Mouse (Mus musculus): ENCODE data around the gene Gpr18.
A peak's percentile ranks its signal among the peaks of the same experiment; 100 is the strongest.

The Gpr18 gene

GRCm38 (mm10) chr14:121915621-121916020, at the start of gene Gpr18:
Gene Gpr18, minus strand, starts transcription at chr14:121915781.
- no peak for DNase-seq (ENCODE audit: low spot score)

- no peak for DNase-seq (ENCODE audit: low spot score)
These were observed 49.4 kb upstream of the Gpr18 start, which contains the start of gene Gpr183 for GRCm38 (mm10) chr14:121964990-121965389. Gene Gpr183, minus strand, starts transcription at chr14:121965195.

DNA sequence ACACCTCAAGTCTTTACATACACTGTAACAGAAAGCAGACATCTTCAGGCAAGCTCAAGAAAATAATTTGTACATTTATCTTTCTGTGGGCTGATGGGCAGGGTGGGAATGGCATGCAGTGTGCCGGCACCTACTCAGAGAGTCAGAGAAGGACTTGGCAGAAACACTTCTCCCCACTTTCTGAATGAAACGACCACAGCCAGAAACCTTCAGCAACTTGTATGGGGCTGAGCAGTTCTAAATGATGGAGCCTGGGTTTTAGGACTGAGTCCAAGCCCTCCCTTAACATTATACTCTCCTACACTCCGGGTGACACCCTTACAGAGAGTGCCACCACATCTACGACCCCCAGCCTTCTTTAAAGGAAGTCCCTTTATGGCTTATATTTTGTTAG, 48.4 kb upstream of the Gpr18 start:
- no peak for DNase-seq (ENCODE audit: low spot score)

- no peak for DNase-seq (ENCODE audit: low spot score)
These were observed 47.8 kb upstream of the Gpr18 start for GRCm38 (mm10) chr14:121963251-121963941.

DNA sequence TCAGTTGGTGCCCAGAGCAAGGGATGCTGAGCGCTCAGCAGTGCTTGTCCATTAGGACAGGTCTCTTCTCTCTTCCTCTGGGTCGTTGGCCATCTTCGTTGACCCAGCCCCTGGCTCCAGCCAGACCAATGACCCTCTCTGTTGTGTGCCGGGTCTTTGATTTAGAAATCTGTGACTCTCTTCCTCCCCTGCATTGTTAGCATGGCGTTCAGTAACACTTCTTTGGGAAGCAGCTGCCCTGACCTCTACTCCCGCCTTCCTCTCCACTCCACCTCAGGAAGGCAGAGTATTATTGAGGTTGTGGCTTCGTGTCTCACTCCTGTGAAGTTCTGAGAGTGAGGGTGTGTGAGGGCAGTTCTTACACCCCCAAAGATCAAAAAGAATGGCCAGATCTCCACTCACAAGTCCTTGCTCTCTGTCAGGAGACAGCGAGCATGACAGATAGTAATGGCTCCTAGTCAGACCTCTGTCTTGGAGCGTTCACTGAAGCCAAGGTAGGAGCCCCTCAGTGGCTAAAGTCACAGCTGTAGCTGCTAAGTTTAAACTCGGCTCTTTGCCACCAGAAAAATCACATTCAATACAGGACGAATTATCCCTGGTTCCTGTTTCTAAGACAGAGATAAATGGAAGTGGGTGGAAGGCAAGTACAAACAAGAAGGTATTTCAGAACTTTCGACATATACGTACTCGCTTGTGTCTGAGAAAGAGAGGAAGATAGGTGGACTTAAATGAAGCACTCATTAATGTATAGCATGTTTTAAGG, 46.7 kb upstream of the Gpr18 start:
- DNase-seq (ENCODE audit: low spot score): no peak

- DNase-seq (ENCODE audit: low spot score): no peak
These were observed 46.0 kb upstream of the Gpr18 start for GRCm38 (mm10) chr14:121961496-121962127.

GRCm38 (mm10) chr14:121960997-121961396, 45.4 kb upstream of the Gpr18 start:
- peak; percentile 36 for DNase-seq (ENCODE audit: low spot score)

DNA sequence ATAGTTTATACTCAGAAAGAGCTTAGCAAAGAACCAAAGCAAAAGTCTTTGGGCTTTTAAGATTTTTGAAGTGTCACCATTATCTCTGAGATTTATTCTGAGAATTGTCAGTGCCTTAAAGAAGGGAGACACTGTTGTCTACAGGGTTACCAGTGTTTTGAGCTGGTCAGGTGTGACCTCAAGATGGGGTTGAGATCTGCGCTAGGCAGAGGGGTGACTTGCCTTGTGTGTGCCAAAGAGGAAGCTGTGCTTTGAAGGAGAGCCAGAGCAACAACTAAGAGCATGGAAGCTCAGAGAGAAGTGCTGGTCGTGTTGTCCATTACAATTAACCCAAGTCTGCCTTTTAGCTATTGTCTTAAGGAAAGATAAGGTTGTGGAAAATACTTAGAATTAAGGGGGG, 45.0 kb upstream of the Gpr18 start:
- no peak for DNase-seq (ENCODE audit: low spot score)

- DNase-seq (ENCODE audit: low spot score): no peak
These were observed 44.5 kb upstream of the Gpr18 start for GRCm38 (mm10) chr14:121960031-121960430.

DNA sequence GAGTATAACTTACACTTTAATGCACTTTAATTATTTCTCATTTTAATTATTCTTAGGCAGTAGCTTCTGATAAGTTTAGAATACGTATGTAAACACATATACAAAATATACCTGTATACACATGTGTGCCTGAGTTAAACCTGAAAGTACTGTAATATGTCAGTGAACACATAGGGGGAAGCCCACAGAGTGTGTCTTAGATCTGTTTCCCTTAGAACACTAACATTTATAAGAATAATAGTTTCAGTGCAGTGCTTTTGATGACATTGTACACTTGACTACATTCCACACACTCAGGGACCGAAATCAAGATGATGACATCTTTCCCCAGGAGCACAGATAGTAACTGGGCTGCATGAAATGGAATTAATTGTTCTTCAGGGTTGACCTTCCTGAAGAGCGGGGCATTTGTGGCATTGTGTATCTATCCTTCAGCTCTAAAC, 44.0 kb upstream of the Gpr18 start:
- DNase-seq (ENCODE audit: low spot score): no peak

DNA sequence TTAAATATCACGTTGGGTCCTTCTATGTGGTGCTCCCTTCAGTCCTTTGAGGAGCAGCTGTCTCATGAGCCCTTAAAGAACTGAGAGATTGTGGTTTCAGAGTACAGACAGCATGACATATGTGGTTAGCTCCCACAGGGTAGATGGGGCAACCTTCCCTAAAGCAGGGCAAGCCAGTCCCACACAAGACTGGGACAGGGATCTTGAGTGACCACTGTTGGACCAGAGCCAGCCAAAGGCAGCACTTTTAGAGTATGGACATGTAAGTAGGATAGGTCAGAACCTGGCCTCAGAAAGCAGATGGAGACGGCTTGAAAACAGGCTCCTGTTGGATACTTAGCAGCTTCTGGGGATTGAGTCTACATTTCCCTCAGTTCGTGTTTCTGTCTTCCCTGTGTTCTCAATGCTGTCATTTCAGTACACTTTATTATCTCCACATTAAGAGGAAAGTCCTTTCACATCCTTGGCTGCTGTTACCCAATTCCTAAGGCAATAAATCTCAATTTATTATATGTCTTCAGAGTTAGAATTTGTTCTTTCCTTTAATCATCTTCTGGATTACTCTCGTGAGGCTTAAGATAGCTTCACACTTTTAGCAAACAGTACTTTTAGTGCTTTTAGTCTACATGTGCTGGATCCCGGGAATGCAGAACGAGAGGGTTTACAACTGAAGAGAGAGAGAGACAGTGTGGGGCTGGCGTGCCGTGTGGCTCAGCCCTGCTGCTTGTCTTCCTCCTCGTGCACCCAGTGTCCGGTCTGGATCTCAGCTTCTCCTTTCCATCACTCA, 43.4 kb upstream of the Gpr18 start:
- DNase-seq (ENCODE audit: low spot score): no peak

DNA sequence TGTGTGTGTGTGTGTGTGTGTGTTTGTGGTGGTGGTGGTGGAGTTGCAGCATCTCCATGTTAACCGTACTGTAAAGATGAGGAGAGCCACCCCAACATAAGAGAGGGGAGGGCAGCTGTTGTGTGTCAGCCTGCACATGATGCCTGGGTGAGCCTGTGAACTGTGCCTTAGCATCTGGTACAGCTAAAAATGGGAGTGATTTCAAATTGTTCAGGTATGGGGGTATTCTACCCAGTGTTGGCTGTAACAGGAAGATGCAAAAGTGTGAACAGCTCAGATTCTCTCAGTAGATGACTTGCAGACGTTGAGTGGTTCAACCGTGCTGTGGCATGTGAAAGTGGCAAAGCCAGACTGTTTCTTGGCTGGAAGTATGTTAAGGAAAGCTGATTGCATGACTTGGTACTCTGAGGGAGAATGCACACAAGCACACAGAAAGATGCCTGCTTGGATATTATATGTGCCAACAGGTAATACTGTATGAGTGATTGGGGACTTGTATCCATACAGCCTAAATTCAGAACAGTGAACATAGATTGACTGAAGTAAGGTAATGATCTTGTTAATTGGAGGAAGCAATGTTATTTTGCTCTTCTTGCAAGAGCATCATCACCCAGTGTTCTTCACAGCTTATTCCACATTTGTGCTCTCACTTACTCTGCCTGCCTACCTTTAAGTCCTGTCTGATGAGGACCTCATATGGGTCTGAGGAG, 42.6 kb upstream of the Gpr18 start:
- no peak for DNase-seq (ENCODE audit: low spot score)

- DNase-seq (ENCODE audit: low spot score): no peak
These were observed 41.7 kb upstream of the Gpr18 start for GRCm38 (mm10) chr14:121957176-121957871.

- no peak for DNase-seq (ENCODE audit: low spot score)
These were observed 40.7 kb upstream of the Gpr18 start for GRCm38 (mm10) chr14:121956291-121956690.

DNA sequence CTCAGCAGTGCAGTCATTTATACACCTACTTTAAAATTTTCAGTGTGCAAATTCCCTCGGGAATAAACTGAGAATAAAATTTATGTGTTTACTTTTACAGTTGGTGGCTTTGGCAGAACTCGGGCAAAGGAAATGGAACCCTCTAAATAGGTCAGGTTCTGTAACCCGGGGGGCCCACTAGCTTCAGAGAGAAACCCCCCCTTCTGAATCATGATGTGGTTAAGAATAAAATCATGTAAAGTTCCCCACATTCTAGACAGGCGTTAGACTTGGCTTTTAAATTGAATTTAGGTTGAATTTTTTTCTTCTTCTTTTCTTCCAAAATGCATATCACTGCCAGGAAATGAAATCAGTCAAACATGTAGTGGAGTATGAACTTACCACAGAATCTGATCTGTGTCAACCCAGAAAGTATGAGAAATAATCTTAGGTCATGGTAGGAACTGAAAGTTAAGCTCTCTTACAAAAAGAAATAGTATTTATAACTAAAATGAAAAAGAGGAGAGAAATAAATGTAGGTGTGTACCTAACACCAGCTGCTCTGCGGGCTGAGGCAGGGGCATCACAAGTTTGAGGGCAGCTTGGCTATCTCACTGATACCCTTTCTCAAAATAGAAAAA, 39.7 kb upstream of the Gpr18 start:
- no peak for DNase-seq (ENCODE audit: low spot score)

- DNase-seq (ENCODE audit: low spot score): no peak
These were observed 39.0 kb upstream of the Gpr18 start for GRCm38 (mm10) chr14:121954608-121955007.

- DNase-seq (ENCODE audit: low spot score): no peak
These were observed 38.5 kb upstream of the Gpr18 start for GRCm38 (mm10) chr14:121954129-121954528.

GRCm38 (mm10) chr14:121952046-121952400, 36.4 kb upstream of the Gpr18 start:
- no peak for DNase-seq (ENCODE audit: low spot score)

DNA sequence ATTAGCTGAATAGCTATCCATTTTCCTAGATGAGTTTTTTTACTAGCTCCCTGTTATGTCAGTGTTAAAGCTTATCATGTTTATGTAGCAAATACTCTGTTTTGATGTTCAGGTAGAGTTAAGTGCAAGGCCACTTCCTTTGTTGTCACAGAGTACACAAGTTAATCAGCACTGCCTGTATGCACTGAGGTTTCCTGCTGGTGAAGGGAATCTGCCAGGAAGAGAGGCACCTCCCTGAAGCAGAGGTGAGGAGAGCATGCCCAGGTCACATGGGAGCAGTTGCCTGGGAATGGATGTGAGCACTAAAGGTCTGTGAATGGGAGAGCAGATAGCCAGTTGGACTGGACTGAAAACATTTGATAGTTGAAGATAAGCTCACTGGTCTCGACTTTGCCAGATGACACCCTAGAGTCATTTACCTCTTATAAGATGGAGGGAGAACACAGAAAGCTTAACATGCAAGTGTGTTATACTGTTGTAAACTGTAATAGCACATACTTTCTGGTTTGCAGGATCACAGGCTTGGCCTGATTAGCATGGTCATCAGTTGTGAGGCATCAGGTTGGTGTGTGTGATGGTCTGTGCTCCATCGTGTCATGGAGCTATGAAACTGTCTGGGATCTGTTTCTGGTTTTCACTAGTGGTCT, 35.9 kb upstream of the Gpr18 start:
- no peak for DNase-seq (ENCODE audit: low spot score)

GRCm38 (mm10) chr14:121949897-121950296, 34.3 kb upstream of the Gpr18 start:
- DNase-seq (ENCODE audit: low spot score): no peak
